Mouse (Mus musculus): ENCODE results near the gene Iqce. TPM values are rescaled to one million over a fixed set of nuclear protein-coding genes. Genes with fewer than 3 reads are reported as not detected.

Iqce gene
- polyA plus RNA-seq, 1 experiment from 2014 or later: 13.9 TPM

Other genes starting within 250 kb of the Iqce start
- gene Chst12, start 196.8 kb downstream of the Iqce start, polyA plus RNA-seq (2014; fragmentation: Nextera tagmentation; extraction: Ambion mirVana): 7.9 and 9.1 TPM in 2 replicates
- 0.39 TPM in 1 of 2 replicates, not detected in the other for gene Grifin, start 137.3 kb downstream of the Iqce start, polyA plus RNA-seq (2014; fragmentation: Nextera tagmentation; extraction: Ambion mirVana)
- gene Lfng, start 95.1 kb downstream of the Iqce start, polyA plus RNA-seq (2014; fragmentation: Nextera tagmentation; extraction: Ambion mirVana): 38.3 and 40.5 TPM in 2 replicates
- 42.9 and 46.4 TPM in 2 replicates for gene Ttyh3, start 53.3 kb downstream of the Iqce start, polyA plus RNA-seq (2014; fragmentation: Nextera tagmentation; extraction: Ambion mirVana)
- 8.3 and 11.4 TPM in 2 replicates for gene Brat1, start 2.6 kb upstream of the Iqce start, polyA plus RNA-seq (2014; fragmentation: Nextera tagmentation; extraction: Ambion mirVana)
- 0.67 and 0.97 TPM in 2 replicates for gene Amz1, start 21.7 kb upstream of the Iqce start, polyA plus RNA-seq (2014; fragmentation: Nextera tagmentation; extraction: Ambion mirVana)
- gene Gna12, start 128.1 kb upstream of the Iqce start, polyA plus RNA-seq (2014; fragmentation: Nextera tagmentation; extraction: Ambion mirVana): 25.8 and 33.4 TPM in 2 replicates